Comparison of ENCODE assay signal across 29 mouse cellular contexts in the genomic region with DNA sequence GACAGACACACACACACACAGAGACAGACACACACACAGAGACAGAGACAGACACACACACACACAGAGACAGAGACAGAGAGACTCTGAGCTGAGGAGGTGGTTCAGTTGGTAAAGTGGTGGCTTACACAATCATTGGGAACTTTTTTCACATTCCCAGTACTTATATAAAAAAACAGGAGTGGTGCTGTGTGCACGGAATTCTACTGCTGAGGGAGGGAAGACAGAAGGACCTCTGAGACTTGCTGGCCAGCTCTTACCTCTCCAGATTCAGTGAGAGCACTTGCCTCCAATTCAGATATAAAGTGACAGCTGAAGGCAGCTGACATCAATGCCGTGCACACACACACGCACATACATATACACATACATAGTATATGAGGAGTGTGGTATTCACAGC. TPM values are rescaled to one million over a fixed set of nuclear protein-coding genes. Genes with fewer than 3 reads are reported as not detected.
A peak's percentile ranks its signal among the peaks of the same experiment; 100 is the strongest.
DNase-seq lines count a peak whose midpoint lies in the region; ATAC-seq and TF ChIP-seq lines count a peak whose summit lies in the region.
"Had no signal": no experiment of that assay in that cellular context is flagged by ENCODE, and none has a peak within 500 bp of the region (broad histone marks: within the 10 kb centered on the region; RNA-seq: fewer than 3 reads in every experiment).

No protein-coding gene starts in this region.

- no peak overlapping the region for H3K4me2 ChIP-seq in lung, embryonic 15.5 days
- H3K4me2 ChIP-seq: embryonic facial prominence, embryonic 13.5 days; forebrain, embryonic 12.5 days; forebrain, embryonic 15.5 days; heart, embryonic 12.5 days; heart, embryonic 15.5 days; hindbrain, embryonic 13.5 days had no signal

- WGBS in lung, embryonic 15.5 days: 46% methylated on average over 3 of the region's 3 CpGs
- 73% methylated on average over 3 of the region's 3 CpGs for WGBS in lung, adult 2 months

- ATAC-seq in frontal cortex, adult (ENCODE audit: low TSS enrichment): peak; percentile 33
- no peak for ATAC-seq in lung, embryonic 15.5 days (ENCODE audit: borderline replicate concordance, extremely low read depth, low FRiP score, low TSS enrichment)
- ATAC-seq: activated CD4-positive, CD25-positive, alpha-beta regulatory T cell, adult 4 months; forebrain, embryonic 15.5 days; hindbrain, embryonic 16.5 days had no signal

- peaks cover 31% of the 10 kb centered on the region for H3K4me1 ChIP-seq in lung, embryonic 15.5 days
- no peaks in the 10 kb centered on the region for H3K4me1 ChIP-seq in lung, adult 2 months (ENCODE audit: control insufficient read depth, insufficient read depth, low read length)
- H3K4me1 ChIP-seq: forebrain, embryonic 12.5 days; forebrain, embryonic 15.5 days; heart, embryonic 15.5 days had no signal

- H3K9me3 ChIP-seq in lung, embryonic 15.5 days: no peaks in the 10 kb centered on the region
- H3K9me3 ChIP-seq: embryonic facial prominence, embryonic 10.5 days; embryonic facial prominence, embryonic 13.5 days; forebrain, embryonic 12.5 days; forebrain, embryonic 15.5 days; heart, embryonic 12.5 days; heart, embryonic 15.5 days; hindbrain, embryonic 10.5 days; hindbrain, embryonic 13.5 days had no signal

- H3K36me3 ChIP-seq in lung, embryonic 15.5 days: no peaks in the 10 kb centered on the region
- H3K36me3 ChIP-seq: embryonic facial prominence, embryonic 10.5 days; embryonic facial prominence, embryonic 13.5 days; forebrain, embryonic 12.5 days; forebrain, embryonic 15.5 days; heart, embryonic 12.5 days; heart, embryonic 15.5 days; hindbrain, embryonic 10.5 days; hindbrain, embryonic 13.5 days had no signal

- TF ChIP-seq POLR2A in lung, adult 2 months (IDR thresholded peaks at IDR 0.05; ENCODE audit: borderline replicate concordance, extremely low read depth, low read depth, low read length): no peak

- H3K9ac ChIP-seq in lung, embryonic 15.5 days: no peak overlapping the region
- H3K9ac ChIP-seq: embryonic facial prominence, embryonic 13.5 days; forebrain, embryonic 12.5 days; forebrain, embryonic 15.5 days; heart, embryonic 12.5 days; heart, embryonic 15.5 days; hindbrain, embryonic 13.5 days had no signal

- 0 out of 2 replicates have a peak overlapping the region, but pooled peaks have one; percentile 15 for H3K27ac ChIP-seq in lung, embryonic 15.5 days
- H3K27ac ChIP-seq: embryonic facial prominence, embryonic 10.5 days; embryonic facial prominence, embryonic 13.5 days; forebrain, embryonic 12.5 days; forebrain, embryonic 15.5 days; heart, embryonic 15.5 days; hindbrain, embryonic 10.5 days; hindbrain, embryonic 13.5 days had no signal

- no peak overlapping the region for H3K4me3 ChIP-seq in lung, embryonic 15.5 days
- H3K4me3 ChIP-seq in lung, adult 2 months (replicated peaks; ENCODE audit: extremely low read depth, low read depth, low read length): no peak overlapping the region
- H3K4me3 ChIP-seq: embryonic facial prominence, embryonic 10.5 days; embryonic facial prominence, embryonic 13.5 days; erythroblast, embryonic 14.5 days; forebrain, embryonic 12.5 days; forebrain, embryonic 15.5 days; heart, embryonic 12.5 days; heart, embryonic 15.5 days; hindbrain, embryonic 10.5 days; hindbrain, embryonic 13.5 days had no signal

- TF ChIP-seq CTCF in lung, adult 2 months (IDR thresholded peaks at IDR 0.05; ENCODE audit: insufficient read depth, low read length): no peak

- no peaks in the 10 kb centered on the region for H3K27me3 ChIP-seq in lung, embryonic 15.5 days
- H3K27me3 ChIP-seq: embryonic facial prominence, embryonic 13.5 days; forebrain, embryonic 12.5 days; forebrain, embryonic 15.5 days; heart, embryonic 12.5 days; heart, embryonic 15.5 days; hindbrain, embryonic 13.5 days had no signal

- DNase-seq in frontal cortex, postnatal 25 days (ENCODE audit: low spot score in 2 of 2): no peak
- DNase-seq in lung, postnatal 14 days: no peak
- DNase-seq in lung, postnatal 25 days (ENCODE audit: low spot score): peak; percentile 38
- DNase-seq in lung, adult 2 months: no peak
- DNase-seq in lung, postnatal 36 days: peak; percentile 36
- DNase-seq in cerebellum, adult 11 months: no peak
- DNase-seq: adrenal gland, adult 8-10 months; adrenal gland, postnatal 25 days; cerebellum, adult 2 months; cerebellum, adult 9-11 months; cerebellum, postnatal 25 days; embryo, embryonic 11 days; gastrocnemius, postnatal 25 days; heart, adult 18-20 months; heart, postnatal 10 days; heart, postnatal 36 days had no signal

RNA-seq across cellular contexts. Expression of a gene that starts 34.1 kb away (rescaled TPM):
- 49.4 and 52.1 TPM in 2 replicates for polyA plus RNA-seq in lung, embryonic 15.5 days (2015; fragmentation: Nextera tagmentation; extraction: Ambion mirVana)
- 324 and 526 TPM in 2 replicates for polyA plus RNA-seq in lung, adult 2 months (2012; rRNA removed)

Comparison
In these comparisons a context has a peak if more than half of its experiments do, and no peak if none do; other contexts are left out.
1. DNase-seq: peak in lung, postnatal 25 days (single experiment) and lung, postnatal 36 days (single experiment); none in frontal cortex, postnatal 25 days (0 of 2), lung, postnatal 14 days (single experiment), lung, adult 2 months (single experiment) and cerebellum, adult 11 months (single experiment).